Mouse (Mus musculus) bone marrow, adult 2 months (tissue): ENCODE results near the gene Accs.

Experiments
- CTCF ChIP-seq: fragments of 200-500 bp; IDR thresholded peaks from 2 replicates; pipeline ENCODE4 v1.5.1; 2011; ENCODE audit warnings: low read length, control low read depth; ENCODE audit not compliant: control insufficient read depth, insufficient read depth
- POLR2A ChIP-seq: fragments of 200-500 bp; IDR thresholded peaks from 2 replicates; pipeline ENCODE4 v1.6.1; 2011; ENCODE audit warnings: low read depth, mild to moderate bottlenecking, control low read depth, low read length, borderline replicate concordance; ENCODE audit not compliant: control insufficient read depth

GRCm38 (mm10) chr2:93840109-93840508, 9.6 kb downstream of the Accs start:
- TF ChIP-seq CTCF (no peak), POLR2A (no peak)
